Mouse (Mus musculus) E14TG2a.4 (cell line): ENCODE data around the gene Olfr202.

Experiments
- CTCF ChIP-seq: conservative IDR thresholded peaks from 2 replicates; pipeline ENCODE4 v1.5.1; 2014; ENCODE audit warnings: low read length
- POU5F1 ChIP-seq: IDR thresholded peaks from 2 replicates; pipeline ENCODE4 v1.6.1; 2014; ENCODE audit warnings: low read length, borderline replicate concordance

DNA sequence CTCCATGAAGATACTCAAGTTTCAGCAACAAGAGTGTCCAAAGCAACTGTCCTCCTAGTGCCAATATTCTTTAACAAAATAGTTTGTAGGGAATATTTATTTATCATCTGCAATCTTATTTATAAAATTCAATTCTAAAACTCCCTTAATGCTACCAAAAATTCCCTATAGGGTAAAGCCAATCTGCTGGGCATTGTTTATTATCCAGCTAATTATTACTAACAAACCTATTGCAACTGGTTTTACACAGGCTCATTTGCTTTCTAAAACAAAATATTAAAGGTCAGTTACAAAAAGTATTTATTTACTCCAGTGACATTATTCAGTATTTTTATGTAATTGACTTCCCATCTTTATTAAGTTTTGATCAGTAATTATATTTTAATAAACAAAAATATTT, 31.6 kb upstream of the Olfr202 start, which contains the start of gene Olfr204:
- TF ChIP-seq CTCF = no peak
- no peak for TF ChIP-seq POU5F1
